Mouse (Mus musculus) embryonic facial prominence, embryonic 11.5 days (tissue): ENCODE results near the gene Ilf3. TPM values are rescaled to one million over a fixed set of nuclear protein-coding genes. Genes with fewer than 3 reads are reported as not detected.
A peak's percentile ranks its signal among the peaks of the same experiment; 100 is the strongest.

Experiments
- ATAC-seq: fragments of 200-750 bp; cut with Nextera tagmentation; replicated peaks from 2 replicates; pipeline ENCODE4 v1.8.0; 2017; ENCODE audit warnings: low read depth; ENCODE audit not compliant: insufficient number of reproducible peaks, low FRiP score, low TSS enrichment
- DNase-seq: peaks from one replicate; pipeline ENCODE4 v3.0.0-alpha.2; 2015; ENCODE audit warnings: low spot score
- H3K27ac ChIP-seq: fragments of 300-500 bp; sonication (generic); replicated peaks from 2 replicates; pipeline ENCODE4 v1.5.1; 2014; ENCODE audit warnings: mild to moderate bottlenecking, low read depth, low read length, control low read depth
- H3K27me3 ChIP-seq: fragments of 300-500 bp; sonication (generic); 2 replicates; pipeline ENCODE4 v1.6.1; 2014; ENCODE audit warnings: mild to moderate bottlenecking, low read length, moderate library complexity, mixed read lengths; ENCODE audit not compliant: control insufficient read depth, insufficient read depth
- H3K36me3 ChIP-seq: fragments of 300-500 bp; sonication (generic); replicated peaks from 2 replicates; pipeline ENCODE4 v1.6.1; 2014; ENCODE audit warnings: low read depth, mild to moderate bottlenecking, low read length, moderate library complexity, mixed read lengths; ENCODE audit not compliant: control insufficient read depth, insufficient read depth
- H3K4me1 ChIP-seq: fragments of 300-500 bp; sonication (generic); 2 replicates; pipeline ENCODE4 v1.6.1; 2014; ENCODE audit warnings: low read length, mixed read lengths; ENCODE audit not compliant: control insufficient read depth, insufficient read depth
- H3K4me2 ChIP-seq: fragments of 300-500 bp; sonication (generic); 2 replicates; pipeline ENCODE4 v1.6.1; 2014; ENCODE audit warnings: low read depth, mild to moderate bottlenecking, control low read depth, low read length, moderate library complexity
- H3K4me3 ChIP-seq: fragments of 300-500 bp; sonication (generic); 2 replicates; pipeline ENCODE4 v1.5.1; 2014; ENCODE audit warnings: low read depth, low read length, control low read depth
- H3K9ac ChIP-seq: fragments of 300-500 bp; sonication (generic); replicated peaks from 2 replicates; pipeline ENCODE4 v1.6.1; 2014; ENCODE audit warnings: mild to moderate bottlenecking, control low read depth, low read length
- H3K9me3 ChIP-seq: fragments of 300-500 bp; sonication (generic); replicated peaks from 2 replicates; pipeline ENCODE4 v1.6.1; 2016; ENCODE audit warnings: mild to moderate bottlenecking, low read length, inconsistent platforms, mixed read lengths; ENCODE audit not compliant: control insufficient read depth
- WGBS: fragments of 180-500 bp; shearing (Covaris S2); extraction: QIAGEN DNeasy Blood & Tissue Kit; methylation state at CpG from one replicate; pipeline ENCODE4 v1.1.7; 2014; 5-methylcytosine and 5-hydroxymethylcytosine counted together
- polyA plus RNA-seq: library from polyadenylated mRNA; unstranded; fragments of >200 nt; fragmentation: Nextera tagmentation; extraction: Ambion mirVana; gene quantifications from 2 replicates; pipeline ENCODE4 v1.2.1, GENCODE M21; 2014

Ilf3 gene
- polyA plus RNA-seq, 1 experiment from 2014 or later, result 256 TPM

GRCm38 (mm10) chr9:21426013-21426412 is 58.3 kb downstream of the Ilf3 start:
- ATAC-seq (no peak), DNase-seq (no peak)
- H3K4me3 ChIP-seq, result peak overlapping the region; percentile 94
- no peak overlapping the region for H3K27ac ChIP-seq
- no peaks in the 10 kb centered on the region for H3K36me3 ChIP-seq
- peak overlapping the region; percentile 81 for H3K9ac ChIP-seq
- peaks cover 4% of the 10 kb centered on the region; the same call in 1 of the 2 replicates for H3K4me1 ChIP-seq
- no peaks in the 10 kb centered on the region for H3K27me3 ChIP-seq
- peak overlapping the region; percentile 74 for H3K4me2 ChIP-seq
- H3K9me3 ChIP-seq, result no peaks in the 10 kb centered on the region
- WGBS, result 11% methylated on average over 1 of the region's 1 CpGs

GRCm38 (mm10) chr9:21426525-21426924 is 58.9 kb downstream of the Ilf3 start:
- no peak overlapping the region for H3K9ac ChIP-seq
- no peak overlapping the region; the same call in 1 of the 2 replicates for H3K4me2 ChIP-seq
- H3K9me3 ChIP-seq, result no peaks in the 10 kb centered on the region
- WGBS, result 68% methylated on average over 2 of the region's 2 CpGs
- H3K27me3 ChIP-seq, result no peaks in the 10 kb centered on the region
- H3K4me3 ChIP-seq, result no peak overlapping the region
- DNase-seq, result no peak
- no peak overlapping the region for H3K27ac ChIP-seq
- peaks cover 4% of the 10 kb centered on the region; the same call in 1 of the 2 replicates for H3K4me1 ChIP-seq
- ATAC-seq, result no peak
- H3K36me3 ChIP-seq, result no peaks in the 10 kb centered on the region

- no peaks in the 10 kb centered on the region for H3K27me3 ChIP-seq
- H3K4me2 ChIP-seq, result no peak overlapping the region
- H3K4me1 ChIP-seq, result peaks cover 4% of the 10 kb centered on the region; the same call in 1 of the 2 replicates
- no peak for DNase-seq
- no peak overlapping the region for H3K4me3 ChIP-seq
- no peak overlapping the region for H3K27ac ChIP-seq
- H3K9ac ChIP-seq, result no peak overlapping the region
- no peaks in the 10 kb centered on the region for H3K36me3 ChIP-seq
- no peak for ATAC-seq
- H3K9me3 ChIP-seq, result no peaks in the 10 kb centered on the region
- WGBS, result 79% methylated on average over 2 of the region's 2 CpGs
These were observed 60.1 kb downstream of the Ilf3 start for GRCm38 (mm10) chr9:21427773-21428172.

- no peak overlapping the region for H3K4me3 ChIP-seq
- no peak overlapping the region for H3K4me2 ChIP-seq
- H3K9ac ChIP-seq, result no peak overlapping the region
- H3K27ac ChIP-seq, result no peak overlapping the region
- WGBS, result 80% methylated on average over 6 of the region's 6 CpGs
- H3K9me3 ChIP-seq, result no peaks in the 10 kb centered on the region
- peaks cover 4% of the 10 kb centered on the region; the same call in 1 of the 2 replicates for H3K4me1 ChIP-seq
- DNase-seq (no peak), ATAC-seq (no peak)
- H3K36me3 ChIP-seq, result no peaks in the 10 kb centered on the region
- H3K27me3 ChIP-seq, result no peaks in the 10 kb centered on the region
These were observed 60.5 kb downstream of the Ilf3 start for GRCm38 (mm10) chr9:21428178-21428577.

GRCm38 (mm10) chr9:21430724-21431123 is 63.1 kb downstream of the Ilf3 start:
- no peaks in the 10 kb centered on the region for H3K9me3 ChIP-seq
- no peak for ATAC-seq
- peaks cover 3% of the 10 kb centered on the region; the same call in 1 of the 2 replicates for H3K4me1 ChIP-seq
- WGBS, result 83% methylated on average over 7 of the region's 7 CpGs
- DNase-seq, result no peak
- no peak overlapping the region for H3K9ac ChIP-seq
- H3K27ac ChIP-seq, result no peak overlapping the region
- no peak overlapping the region for H3K4me3 ChIP-seq
- no peaks in the 10 kb centered on the region for H3K36me3 ChIP-seq
- H3K27me3 ChIP-seq, result no peaks in the 10 kb centered on the region
- H3K4me2 ChIP-seq, result no peak overlapping the region

- Histone ChIP-seq H3K9ac (no peak overlapping the region), H3K27me3 (no peaks in the 10 kb centered on the region), H3K4me3 (no peak overlapping the region), H3K9me3 (no peaks in the 10 kb centered on the region), H3K36me3 (no peaks in the 10 kb centered on the region), H3K27ac (no peak overlapping the region), H3K4me1 (no peaks in the 10 kb centered on the region), H3K4me2 (no peak overlapping the region)
- DNase-seq (no peak), ATAC-seq (no peak)
- WGBS, result 87% methylated on average over 7 of the region's 7 CpGs
These were observed 64.4 kb downstream of the Ilf3 start for GRCm38 (mm10) chr9:21432066-21432465.

- H3K27ac ChIP-seq, result no peak overlapping the region
- no peak overlapping the region for H3K4me3 ChIP-seq
- WGBS, result 92% methylated on average over 8 of the region's 8 CpGs
- DNase-seq (no peak), ATAC-seq (no peak)
- no peak overlapping the region for H3K4me2 ChIP-seq
- H3K4me1 ChIP-seq, result no peaks in the 10 kb centered on the region
- no peak overlapping the region for H3K9ac ChIP-seq
- H3K9me3 ChIP-seq, result no peaks in the 10 kb centered on the region
- H3K36me3 ChIP-seq, result no peaks in the 10 kb centered on the region
- no peaks in the 10 kb centered on the region for H3K27me3 ChIP-seq
These were observed 66.1 kb downstream of the Ilf3 start for GRCm38 (mm10) chr9:21433766-21434165.

- no peak overlapping the region for H3K4me2 ChIP-seq
- H3K27ac ChIP-seq, result no peak overlapping the region
- no peak overlapping the region for H3K9ac ChIP-seq
- WGBS, result 97% methylated on average over 2 of the region's 2 CpGs
- ATAC-seq (no peak), DNase-seq (no peak)
- H3K36me3 ChIP-seq, result no peaks in the 10 kb centered on the region
- no peaks in the 10 kb centered on the region for H3K27me3 ChIP-seq
- H3K9me3 ChIP-seq, result no peaks in the 10 kb centered on the region
- no peak overlapping the region for H3K4me3 ChIP-seq
- H3K4me1 ChIP-seq, result no peaks in the 10 kb centered on the region
These were observed 66.7 kb downstream of the Ilf3 start for GRCm38 (mm10) chr9:21434410-21434809.
